Mouse (Mus musculus) MN1 (cell line): ENCODE measurements around the gene Htr5a.
A peak's percentile ranks its signal among the peaks of the same experiment; 100 is the strongest.

Source experiments
- DNase-seq: peaks from one replicate; pipeline ENCODE4 v3.0.0-alpha.2; 2016; ENCODE audit warnings: low spot score

Htr5a gene

GRCm38 (mm10) chr5:27841701-27842295 lies at the start of gene Htr5a:
Htr5a (plus strand) TSS chr5:27842149.
- no peak for DNase-seq

- peak; percentile 9 for DNase-seq
These were observed 49.8 kb upstream of the Htr5a start for GRCm38 (mm10) chr5:27792173-27792470.

- no peak for DNase-seq
These were observed 49.3 kb upstream of the Htr5a start for GRCm38 (mm10) chr5:27792531-27793205.

GRCm38 (mm10) chr5:27793923-27794322 lies 48.0 kb upstream of the Htr5a start:
- DNase-seq, result peak; percentile 6

GRCm38 (mm10) chr5:27814282-27814681 lies 27.7 kb upstream of the Htr5a start:
- no peak for DNase-seq

- no peak for DNase-seq
These were observed 22.9 kb upstream of the Htr5a start for GRCm38 (mm10) chr5:27818840-27819672.

- no peak for DNase-seq
These were observed 20.8 kb upstream of the Htr5a start for GRCm38 (mm10) chr5:27821161-27821560.

- DNase-seq, result no peak
These were observed 14.0 kb upstream of the Htr5a start for GRCm38 (mm10) chr5:27827971-27828370.

- no peak for DNase-seq
These were observed 6.9 kb upstream of the Htr5a start for GRCm38 (mm10) chr5:27835096-27835495.

- no peak for DNase-seq
These were observed 3.9 kb upstream of the Htr5a start for GRCm38 (mm10) chr5:27838061-27838460.

- no peak for DNase-seq
These were observed 847 bp downstream of the Htr5a start for GRCm38 (mm10) chr5:27842671-27843320.

- DNase-seq, result no peak
These were observed 5.0 kb downstream of the Htr5a start for GRCm38 (mm10) chr5:27846979-27847378.

GRCm38 (mm10) chr5:27854290-27854689 lies 12.3 kb downstream of the Htr5a start:
- peak; percentile 11 for DNase-seq

- no peak for DNase-seq
These were observed 13.8 kb downstream of the Htr5a start for GRCm38 (mm10) chr5:27855726-27856125.

GRCm38 (mm10) chr5:27873240-27874082 lies 31.5 kb downstream of the Htr5a start:
- DNase-seq, result no peak

GRCm38 (mm10) chr5:27874211-27874610 lies 32.3 kb downstream of the Htr5a start:
- no peak for DNase-seq

- DNase-seq, result no peak
These were observed 33.6 kb downstream of the Htr5a start for GRCm38 (mm10) chr5:27875341-27876105.

- DNase-seq, result no peak
These were observed 36.4 kb downstream of the Htr5a start for GRCm38 (mm10) chr5:27878356-27878755.

- DNase-seq, result no peak
These were observed 37.8 kb downstream of the Htr5a start for GRCm38 (mm10) chr5:27879726-27880125.

- DNase-seq, result no peak
These were observed 38.5 kb downstream of the Htr5a start for GRCm38 (mm10) chr5:27880329-27881036.
